Mouse (Mus musculus): Measurements from ENCODE around the gene 1600002K03Rik. TPM values are rescaled to one million over a fixed set of nuclear protein-coding genes. Genes with fewer than 3 reads are reported as not detected.

1600002K03Rik gene
- polyA plus RNA-seq, 1 experiment from 2014 or later: 10.7 TPM

GRCm38 (mm10) chr10:80134421-80134820 is 38.3 kb upstream of the 1600002K03Rik start:
- no peak for ATAC-seq (replicated peaks; ENCODE audit: extremely low read depth, insufficient read depth, low FRiP score)
- H3K4me2 ChIP-seq (ENCODE audit: low read depth, low read length): no peak overlapping the region
- H3K27me3 ChIP-seq (ENCODE audit: control insufficient read depth, insufficient read depth, low read length): peaks cover 6% of the 10 kb centered on the region; the same call in 1 of the 2 replicates
- peaks cover 13% of the 10 kb centered on the region for H3K36me3 ChIP-seq (ENCODE audit: control insufficient read depth, insufficient read depth)
- no peak overlapping the region for H3K9ac ChIP-seq (ENCODE audit: low read length)
- H3K4me1 ChIP-seq (ENCODE audit: control insufficient read depth, insufficient read depth, low read length): peaks cover 40% of the 10 kb centered on the region
- no peak overlapping the region for H3K4me3 ChIP-seq (ENCODE audit: low read length)
- no peak overlapping the region for H3K27ac ChIP-seq (ENCODE audit: low read length)
- 0 out of 2 replicates have a peak, but pooled peaks cover 3% of the 10 kb centered on the region for H3K9me3 ChIP-seq (replicated peaks; ENCODE audit: control insufficient read depth, low read length)
- 80% methylated on average over 9 of the region's 9 CpGs for WGBS

- H3K4me2 ChIP-seq (ENCODE audit: low read depth, low read length): no peak overlapping the region
- H3K4me1 ChIP-seq (ENCODE audit: control insufficient read depth, insufficient read depth, low read length): peaks cover 40% of the 10 kb centered on the region
- H3K9ac ChIP-seq (ENCODE audit: low read length): no peak overlapping the region
- no peak for ATAC-seq (replicated peaks; ENCODE audit: extremely low read depth, insufficient read depth, low FRiP score)
- H3K27me3 ChIP-seq (ENCODE audit: control insufficient read depth, insufficient read depth, low read length): peaks cover 6% of the 10 kb centered on the region; the same call in 1 of the 2 replicates
- no peak overlapping the region for H3K4me3 ChIP-seq (ENCODE audit: low read length)
- WGBS: 89% methylated on average over 10 of the region's 10 CpGs
- peaks cover 7% of the 10 kb centered on the region for H3K36me3 ChIP-seq (ENCODE audit: control insufficient read depth, insufficient read depth)
- no peak overlapping the region for H3K27ac ChIP-seq (ENCODE audit: low read length)
- 0 out of 2 replicates have a peak, but pooled peaks cover 3% of the 10 kb centered on the region for H3K9me3 ChIP-seq (replicated peaks; ENCODE audit: control insufficient read depth, low read length)
These were observed 37.6 kb upstream of the 1600002K03Rik start for GRCm38 (mm10) chr10:80135161-80135560.

DNA sequence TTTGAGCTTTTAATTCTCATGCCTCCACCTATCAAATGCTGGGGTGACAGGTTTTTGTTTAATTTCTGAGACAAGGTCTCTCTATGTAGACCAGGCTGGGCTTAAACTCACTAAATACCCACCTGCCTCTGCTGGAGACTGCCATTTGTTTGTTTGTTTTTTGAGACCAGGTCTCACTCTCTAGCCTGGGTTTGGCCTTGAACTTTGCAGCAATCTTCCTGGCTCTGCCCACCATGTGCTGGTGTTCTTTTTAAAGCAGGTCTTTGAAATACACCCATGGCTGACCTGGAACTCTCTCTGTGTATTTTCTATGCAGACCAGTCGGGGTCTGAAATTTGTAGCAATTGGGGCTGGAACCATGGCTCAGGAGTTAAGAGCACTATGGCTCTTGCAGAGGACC is 37.1 kb upstream of the 1600002K03Rik start:
- H3K4me1 ChIP-seq (ENCODE audit: control insufficient read depth, insufficient read depth, low read length): peaks cover 40% of the 10 kb centered on the region
- H3K9ac ChIP-seq (ENCODE audit: low read length): no peak overlapping the region
- 100% methylated on average over 1 of the region's 1 CpGs for WGBS

GRCm38 (mm10) chr10:80136179-80136951 is 36.4 kb upstream of the 1600002K03Rik start:
- no peak overlapping the region for H3K27ac ChIP-seq (ENCODE audit: low read length)
- peaks cover 6% of the 10 kb centered on the region; the same call in 1 of the 2 replicates for H3K27me3 ChIP-seq (ENCODE audit: control insufficient read depth, insufficient read depth, low read length)

More for the DNA sequence above, 37.1 kb upstream of the 1600002K03Rik start:
- no peak for ATAC-seq (replicated peaks; ENCODE audit: extremely low read depth, insufficient read depth, low FRiP score)
- H3K4me3 ChIP-seq (ENCODE audit: low read length): no peak overlapping the region
- H3K36me3 ChIP-seq (ENCODE audit: control insufficient read depth, insufficient read depth): peaks cover 4% of the 10 kb centered on the region; the same call in 1 of the 2 replicates
- H3K4me2 ChIP-seq (ENCODE audit: low read depth, low read length): no peak overlapping the region
- no peak overlapping the region for H3K27ac ChIP-seq (ENCODE audit: low read length)
- 0 out of 2 replicates have a peak, but pooled peaks cover 3% of the 10 kb centered on the region for H3K9me3 ChIP-seq (replicated peaks; ENCODE audit: control insufficient read depth, low read length)
- H3K27me3 ChIP-seq (ENCODE audit: control insufficient read depth, insufficient read depth, low read length): peaks cover 6% of the 10 kb centered on the region; the same call in 1 of the 2 replicates

DNA sequence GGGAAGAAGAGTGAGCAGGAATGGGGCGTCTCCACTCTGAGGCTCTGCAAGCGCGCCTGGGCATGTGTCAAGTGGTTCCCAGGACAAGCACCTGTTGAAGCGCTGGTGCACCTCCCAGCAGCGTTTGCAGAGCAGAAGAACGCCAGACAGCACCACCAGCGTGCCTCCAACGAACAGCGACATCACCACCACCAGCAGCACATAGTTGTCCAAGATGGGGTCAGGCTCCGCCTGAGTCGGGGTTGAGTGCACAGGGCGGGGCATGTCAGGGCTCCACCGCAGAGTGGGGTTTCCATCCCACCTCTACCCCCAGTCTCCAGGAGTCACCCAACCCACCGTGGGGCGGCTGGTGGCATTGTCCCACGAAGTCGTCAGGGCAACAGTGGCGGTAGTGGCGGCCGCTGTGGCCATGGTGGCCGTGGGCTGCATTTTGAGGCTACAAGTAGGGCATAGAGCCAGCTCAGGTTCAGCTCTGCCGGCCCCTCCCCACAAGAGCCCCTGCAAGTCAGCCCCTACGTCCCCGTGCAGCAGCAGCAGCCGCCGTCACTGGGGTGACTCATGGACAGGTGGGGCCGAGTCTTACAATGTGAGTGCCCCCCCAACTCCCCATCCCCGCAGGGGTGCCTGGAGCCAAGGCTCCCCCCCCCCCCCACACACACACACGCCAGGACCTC is 35.7 kb upstream of the 1600002K03Rik start:
- Histone ChIP-seq H3K36me3 (ENCODE audit: control insufficient read depth, insufficient read depth) (no peaks in the 10 kb centered on the region), H3K4me2 (ENCODE audit: low read depth, low read length) (peak overlapping the region; percentile 85), H3K9me3 (replicated peaks; ENCODE audit: control insufficient read depth, low read length) (0 out of 2 replicates have a peak, but pooled peaks cover 3% of the 10 kb centered on the region), H3K27ac (ENCODE audit: low read length) (no peak overlapping the region), H3K27me3 (ENCODE audit: control insufficient read depth, insufficient read depth, low read length) (peaks cover 6% of the 10 kb centered on the region; the same call in 1 of the 2 replicates), H3K4me1 (ENCODE audit: control insufficient read depth, insufficient read depth, low read length) (peaks cover 38% of the 10 kb centered on the region), H3K9ac (ENCODE audit: low read length) (peak overlapping the region; percentile 43), H3K4me3 (ENCODE audit: low read length) (peak overlapping the region; percentile 60)
- no peak for ATAC-seq (replicated peaks; ENCODE audit: extremely low read depth, insufficient read depth, low FRiP score)
- 5% methylated on average over 29 of the region's 29 CpGs for WGBS

More at GRCm38 (mm10) chr10:80136179-80136951, 36.4 kb upstream of the 1600002K03Rik start:
- 23% methylated on average over 34 of the region's 49 CpGs for WGBS
- H3K4me1 ChIP-seq (ENCODE audit: control insufficient read depth, insufficient read depth, low read length): peaks cover 40% of the 10 kb centered on the region
- H3K36me3 ChIP-seq (ENCODE audit: control insufficient read depth, insufficient read depth): no peaks in the 10 kb centered on the region
- peak overlapping the region; percentile 60 for H3K4me3 ChIP-seq (ENCODE audit: low read length)
- peak overlapping the region; percentile 85 for H3K4me2 ChIP-seq (ENCODE audit: low read depth, low read length)
- H3K9ac ChIP-seq (ENCODE audit: low read length): peak overlapping the region; percentile 43; the same call in 1 of the 2 replicates
- H3K9me3 ChIP-seq (replicated peaks; ENCODE audit: control insufficient read depth, low read length): 0 out of 2 replicates have a peak, but pooled peaks cover 3% of the 10 kb centered on the region
- no peak for ATAC-seq (replicated peaks; ENCODE audit: extremely low read depth, insufficient read depth, low FRiP score)

- H3K4me3 ChIP-seq (ENCODE audit: low read length): peak overlapping the region; percentile 60
- peak overlapping the region; percentile 85 for H3K4me2 ChIP-seq (ENCODE audit: low read depth, low read length)
- 0 out of 2 replicates have a peak, but pooled peaks cover 3% of the 10 kb centered on the region for H3K9me3 ChIP-seq (replicated peaks; ENCODE audit: control insufficient read depth, low read length)
- no peak overlapping the region for H3K27ac ChIP-seq (ENCODE audit: low read length)
- H3K36me3 ChIP-seq (ENCODE audit: control insufficient read depth, insufficient read depth): no peaks in the 10 kb centered on the region
- ATAC-seq (replicated peaks; ENCODE audit: extremely low read depth, insufficient read depth, low FRiP score): no peak
- peaks cover 6% of the 10 kb centered on the region; the same call in 1 of the 2 replicates for H3K27me3 ChIP-seq (ENCODE audit: control insufficient read depth, insufficient read depth, low read length)
- peak overlapping the region; percentile 43 for H3K9ac ChIP-seq (ENCODE audit: low read length)
- H3K4me1 ChIP-seq (ENCODE audit: control insufficient read depth, insufficient read depth, low read length): peaks cover 37% of the 10 kb centered on the region
- 9% methylated on average over 29 of the region's 33 CpGs for WGBS
These were observed 34.9 kb upstream of the 1600002K03Rik start for GRCm38 (mm10) chr10:80137626-80138552.

DNA sequence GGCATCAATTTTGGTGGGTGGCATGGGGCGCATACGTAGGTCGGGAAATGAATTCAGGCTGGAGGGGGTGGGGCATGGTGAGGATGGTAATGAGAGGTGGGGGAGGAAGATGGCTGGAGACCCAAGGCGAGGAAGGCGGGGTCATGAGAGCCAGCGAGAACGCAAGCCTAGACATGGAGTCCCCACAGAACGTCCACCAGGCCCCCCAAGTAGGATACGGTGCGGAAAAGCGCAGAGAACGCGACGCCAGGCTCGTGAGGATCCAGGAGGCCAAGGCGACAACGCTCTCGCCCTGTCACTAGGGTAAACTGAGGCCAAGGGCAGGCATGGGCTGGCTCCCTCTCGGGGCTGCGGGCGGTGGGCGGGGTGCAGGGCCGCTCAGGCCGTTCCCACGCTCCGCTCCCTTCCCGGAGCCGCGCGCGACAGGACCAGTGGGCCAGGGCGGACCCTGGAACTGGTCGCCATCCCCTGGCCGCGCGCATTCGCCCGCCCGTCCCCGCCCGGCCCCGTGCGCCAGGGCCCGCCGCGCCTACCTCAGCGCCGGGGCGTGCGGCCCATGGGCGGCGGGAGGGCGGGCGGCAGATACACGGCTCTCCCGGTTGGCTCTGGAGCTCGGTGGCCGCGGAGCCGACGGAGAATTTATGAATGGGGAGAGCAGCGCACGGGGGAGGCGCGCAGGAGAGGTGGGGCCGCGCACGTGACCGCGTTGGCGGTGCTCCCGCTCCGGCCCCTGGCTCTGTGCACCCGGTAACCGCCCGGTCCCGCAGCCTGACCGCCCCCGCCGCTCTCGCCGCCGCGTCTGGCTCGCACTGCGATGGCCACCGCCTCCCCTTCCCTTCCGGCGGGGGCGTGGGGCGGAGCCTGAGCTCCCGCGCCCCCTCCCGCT is 33.9 kb upstream of the 1600002K03Rik start, which contains the start of gene Atp5d:
TSS of gene Atp5d (plus strand) at position 80 of the 886 bp plus-strand sequence.
- peak within 1 kb of the TSS; percentile 69 for H3K9ac ChIP-seq (ENCODE audit: low read length)
- 0 out of 2 replicates have a peak, but pooled peaks cover 3% of the 10 kb centered on the region for H3K9me3 ChIP-seq (replicated peaks; ENCODE audit: control insufficient read depth, low read length)
- no peak within 1 kb of the TSS for H3K27ac ChIP-seq (ENCODE audit: low read length)
- peak within 1 kb of the TSS; percentile 60 for H3K4me3 ChIP-seq (ENCODE audit: low read length)
- H3K4me1 ChIP-seq (ENCODE audit: control insufficient read depth, insufficient read depth, low read length): peaks cover 34% of the 10 kb centered on the region
- peaks cover 5% of the 10 kb centered on the region for H3K36me3 ChIP-seq (ENCODE audit: control insufficient read depth, insufficient read depth)
- peaks cover 6% of the 10 kb centered on the region; the same call in 1 of the 2 replicates for H3K27me3 ChIP-seq (ENCODE audit: control insufficient read depth, insufficient read depth, low read length)
- WGBS: under 1% methylated on average over 78 of the region's 94 CpGs
- peak within 1 kb of the TSS; percentile 85 for H3K4me2 ChIP-seq (ENCODE audit: low read depth, low read length)
- peak; percentile 1; the same call in 1 of the 2 replicates for ATAC-seq (replicated peaks; ENCODE audit: extremely low read depth, insufficient read depth, low FRiP score)

Measured in heart, embryonic 16.5 days (tissue).